Mouse (Mus musculus) left cerebral cortex, adult 6 months (tissue): ENCODE results near the gene Pmel. TPM values are rescaled to one million over a fixed set of nuclear protein-coding genes. Genes with fewer than 3 reads are reported as not detected.

Experiments
- long read RNA-seq, 2 experiments: library from polyadenylated mRNA; unstranded; transcript quantifications; one replicate each; pipeline ENCODE4 v2.0.0; 2019 to 2020
- polyA plus RNA-seq: library from polyadenylated mRNA; unstranded; fragments of <200 nt; fragmentation: Nextera tagmentation; gene quantifications from 2 replicates; pipeline ENCODE4 v1.2.3, GENCODE M21; 2021

The Pmel gene
- 0.31 and 0.96 TPM in 2 replicates for polyA plus RNA-seq
- long read RNA-seq, experiment 1, partial matches to known transcripts = 0 of 5 reads
- long read RNA-seq, experiment 1, other reads (novel, unspliced or antisense) = 2 of 5 reads
- long read RNA-seq, experiment 2 = 0 reads

GRCm38 (mm10) chr10:128703895-128704294, at the start of gene Pmel:
Gene Pmel, plus strand, starts transcription at chr10:128704195.

GRCm38 (mm10) chr10:128673763-128674468, 30.1 kb upstream of the Pmel start, which contains the start of gene Suox:
Gene Suox, minus strand, starts transcription at chr10:128674073.

DNA sequence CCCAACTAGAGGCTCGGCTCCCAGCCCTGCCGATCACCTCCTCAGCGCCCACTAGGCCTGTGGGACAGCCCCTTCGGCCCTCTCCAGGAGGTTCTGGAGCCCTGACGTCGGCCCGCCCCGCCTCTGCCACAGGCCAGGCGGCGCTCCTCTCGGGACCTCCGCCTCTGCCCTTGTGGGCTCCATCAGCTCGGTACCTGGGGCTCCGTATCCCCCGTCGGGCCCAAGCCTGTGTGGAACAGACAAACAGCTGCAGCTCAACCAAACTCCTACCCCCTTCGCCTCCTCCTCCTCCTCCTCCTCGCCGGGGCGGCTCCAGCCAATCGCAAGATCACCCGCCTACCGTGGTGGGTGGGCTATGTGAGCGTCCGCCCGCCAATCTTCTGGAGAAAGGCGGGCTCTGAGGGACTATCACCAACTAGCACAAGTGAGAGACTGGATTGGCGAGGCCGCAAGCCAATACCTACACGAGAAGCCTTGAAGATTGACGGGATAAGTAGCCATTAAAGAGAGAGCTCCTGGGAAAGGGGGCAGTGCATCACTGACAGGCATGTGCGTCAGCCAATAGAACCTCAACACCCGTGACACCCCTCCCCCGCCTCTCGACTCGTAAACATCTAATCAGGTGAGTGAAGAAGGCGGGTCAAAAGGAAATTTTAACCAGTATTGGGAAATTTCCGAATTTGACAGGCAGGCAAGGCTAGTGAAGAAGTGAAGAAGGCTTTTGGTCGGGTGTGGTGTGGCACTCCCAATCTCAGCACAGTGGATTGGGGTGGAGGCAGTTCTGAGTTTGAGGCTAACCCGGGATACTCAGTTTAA, 7.8 kb upstream of the Pmel start, which contains the start of gene Rab5b:
Gene Rab5b, minus strand, starts transcription at position 273 of the 816 bp plus-strand sequence.

GRCm38 (mm10) chr10:128704491-128705316, 709 bp downstream of the Pmel start, which contains the start of gene Cdk2:
Gene Cdk2, minus strand, starts transcription at chr10:128705031.

GRCm38 (mm10) chr10:128744680-128745601, 40.9 kb downstream of the Pmel start, which contains the start of gene Dgka:
Gene Dgka, minus strand, starts transcription at chr10:128744855.

GRCm38 (mm10) chr10:128747646-128748251, 43.8 kb downstream of the Pmel start, which contains the start of gene Pym1:
Gene Pym1, plus strand, starts transcription at chr10:128747889.

Other genes with a start within 250 kb of the Pmel start
- gene Smarcc2, start 244.9 kb upstream of the Pmel start, polyA plus RNA-seq = 61.2 and 108 TPM in 2 replicates
- 1,011 and 1,043 TPM in 2 replicates for gene Myl6, start 210.1 kb upstream of the Pmel start, polyA plus RNA-seq
- gene Myl6b, start 205.5 kb upstream of the Pmel start, polyA plus RNA-seq = 2.5 and 5.2 TPM in 2 replicates
- 2.4 and 3.7 TPM in 2 replicates for gene Esyt1, start 178.3 kb upstream of the Pmel start, polyA plus RNA-seq
- gene Zc3h10, start 156.4 kb upstream of the Pmel start, polyA plus RNA-seq = 6.2 and 7.6 TPM in 2 replicates
- 7,009 and 7,293 TPM in 2 replicates for gene Rpl41, start 154.9 kb upstream of the Pmel start, polyA plus RNA-seq
- gene Pa2g4, start 138.2 kb upstream of the Pmel start, polyA plus RNA-seq = 45.7 and 60.1 TPM in 2 replicates
- gene Erbb3, start 114.5 kb upstream of the Pmel start, polyA plus RNA-seq = 1.4 and 1.7 TPM in 2 replicates
- gene Rps26, start 77.4 kb upstream of the Pmel start, polyA plus RNA-seq = 1,144 and 1,161 TPM in 2 replicates
- gene Ikzf4, start 58.2 kb upstream of the Pmel start, polyA plus RNA-seq = 3.2 and 6.0 TPM in 2 replicates
- 7.3 and 7.4 TPM in 2 replicates for gene Suox, start 30.1 kb upstream of the Pmel start, polyA plus RNA-seq
- gene Rab5b, start 7.9 kb upstream of the Pmel start, polyA plus RNA-seq = 45.1 and 76.1 TPM in 2 replicates
- 1.3 TPM in 2 replicates for gene Cdk2, start 836 bp downstream of the Pmel start, polyA plus RNA-seq
- gene Dgka, start 40.7 kb downstream of the Pmel start, polyA plus RNA-seq = 4.4 and 4.6 TPM in 2 replicates
- 6.4 and 11.2 TPM in 2 replicates for gene Pym1, start 43.7 kb downstream of the Pmel start, polyA plus RNA-seq
- 0.12 and 0.13 TPM in 2 replicates for gene Mmp19, start 86.7 kb downstream of the Pmel start, polyA plus RNA-seq
- gene Dnajc14, start 99.9 kb downstream of the Pmel start, polyA plus RNA-seq = 16.9 and 25.3 TPM in 2 replicates
- 3.4 and 3.7 TPM in 2 replicates for gene Tmem198b, start 100.2 kb downstream of the Pmel start, polyA plus RNA-seq
- gene Sarnp, start 113.1 kb downstream of the Pmel start, polyA plus RNA-seq = 113 and 124 TPM in 2 replicates
- gene Ormdl2, start 117.5 kb downstream of the Pmel start, polyA plus RNA-seq = 21.7 and 22.4 TPM in 2 replicates
- gene Gdf11, start 187.5 kb downstream of the Pmel start, polyA plus RNA-seq = 2.9 and 4.7 TPM in 2 replicates
- gene Cd63, start 196.8 kb downstream of the Pmel start, polyA plus RNA-seq = 156 and 164 TPM in 2 replicates
- 7.4 and 8.4 TPM in 2 replicates for gene Rdh5, start 218.7 kb downstream of the Pmel start, polyA plus RNA-seq
- gene Bloc1s1, start 219.8 kb downstream of the Pmel start, polyA plus RNA-seq = 336 and 357 TPM in 2 replicates
- gene Itga7, start 229.6 kb downstream of the Pmel start, polyA plus RNA-seq = 2.2 and 2.5 TPM in 2 replicates